Mouse (Mus musculus) liver, postnatal 0 days (tissue): ENCODE results near the gene Rbms3. TPM values are rescaled to one million over a fixed set of nuclear protein-coding genes. Genes with fewer than 3 reads are reported as not detected.
A peak's percentile ranks its signal among the peaks of the same experiment; 100 is the strongest.

Experiments
- ATAC-seq: fragments of 200-750 bp; cut with Nextera tagmentation; 2 replicates; pipeline ENCODE4 v1.8.0; 2017; ENCODE audit warnings: mild to moderate bottlenecking, moderate library complexity
- DNase-seq: peaks from one replicate; pipeline ENCODE4 v3.0.0-alpha.2; 2016
- H3K27ac ChIP-seq: fragments of 300-500 bp; sonication (generic); 2 replicates; pipeline ENCODE4 v1.5.1; 2014; ENCODE audit warnings: antibody characterized with exemption, moderate library complexity, mild to moderate bottlenecking, low read depth
- H3K27me3 ChIP-seq: fragments of 300-500 bp; sonication (generic); 2 replicates; pipeline ENCODE4 v1.6.1; 2014; ENCODE audit warnings: low read length, control low read depth, mixed read lengths; ENCODE audit not compliant: insufficient read depth
- H3K36me3 ChIP-seq: fragments of 300-500 bp; sonication (generic); replicated peaks from 2 replicates; pipeline ENCODE4 v1.6.1; 2014; ENCODE audit warnings: mild to moderate bottlenecking, control low read depth, low read length, moderate library complexity, mixed read lengths; ENCODE audit not compliant: insufficient read depth
- H3K4me1 ChIP-seq: fragments of 300-500 bp; sonication (generic); 2 replicates; pipeline ENCODE4 v1.6.1; 2014; ENCODE audit warnings: antibody characterized with exemption, mild to moderate bottlenecking, control low read depth; ENCODE audit not compliant: insufficient read depth
- H3K4me2 ChIP-seq: fragments of 300-500 bp; sonication (generic); 2 replicates; pipeline ENCODE4 v1.6.1; 2014; ENCODE audit warnings: low read depth, mild to moderate bottlenecking, low read length, moderate library complexity, mixed read lengths
- H3K4me3 ChIP-seq: fragments of 300-500 bp; sonication (generic); 2 replicates; pipeline ENCODE4 v1.5.1; 2014; ENCODE audit warnings: low read depth, low read length
- H3K9ac ChIP-seq: fragments of 300-500 bp; sonication (generic); replicated peaks from 2 replicates; pipeline ENCODE4 v1.6.1; 2014; ENCODE audit warnings: mild to moderate bottlenecking, moderate library complexity
- H3K9me3 ChIP-seq: fragments of 300-500 bp; sonication (generic); 2 replicates; pipeline ENCODE4 v1.6.1; 2016; ENCODE audit warnings: mild to moderate bottlenecking, control low read depth, low read length, mixed read lengths
- CTCF ChIP-seq: sonication (generic); IDR thresholded peaks from 2 replicates; pipeline ENCODE4 v1.5.1; 2016; ENCODE audit warnings: antibody characterized with exemption, low read depth
- EP300 ChIP-seq: IDR thresholded peaks from 2 replicates; pipeline ENCODE4 v1.6.1; 2016; ENCODE audit warnings: antibody characterized with exemption, low read depth, mild to moderate bottlenecking
- WGBS: fragments of 180-500 bp; shearing (Covaris S2); extraction: QIAGEN DNeasy Blood & Tissue Kit; methylation state at CpG from one replicate; pipeline ENCODE4 v1.1.7; 2014; ENCODE audit not compliant: insufficient replicate concordance; 5-methylcytosine and 5-hydroxymethylcytosine counted together
- polyA plus RNA-seq: library from polyadenylated mRNA; unstranded; fragments of >200 nt; fragmentation: Nextera tagmentation; extraction: Ambion mirVana; gene quantifications from 2 replicates; pipeline ENCODE4 v1.2.1, GENCODE M21; 2015

Rbms3 gene
- polyA plus RNA-seq, 1 experiment from 2014 or later: 2.8 TPM

DNA sequence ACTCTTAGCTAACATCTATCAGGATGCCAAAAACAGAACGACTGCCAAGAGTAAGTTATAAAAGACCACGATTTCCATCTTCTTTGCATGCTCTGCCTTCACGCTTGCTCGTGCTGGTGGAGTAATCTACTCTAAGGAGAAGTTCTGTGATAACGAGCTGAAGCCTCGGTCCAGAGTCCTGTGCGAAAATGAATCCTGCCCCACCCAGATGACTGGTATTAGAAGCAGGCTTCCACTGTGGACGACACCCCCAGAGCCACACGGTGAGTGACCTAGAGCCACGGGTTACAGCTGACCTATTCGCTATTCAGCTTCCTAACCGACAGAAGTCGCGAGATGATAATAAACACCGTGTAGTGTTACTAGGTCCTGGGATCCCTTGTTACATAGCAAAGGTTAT is 730.3 kb downstream of the Rbms3 start:
- DNase-seq (no peak), ATAC-seq (no peak)
- Histone ChIP-seq H3K36me3 (no peaks in the 10 kb centered on the region), H3K4me2 (no peak overlapping the region), H3K4me3 (no peak overlapping the region), H3K9me3 (no peaks in the 10 kb centered on the region), H3K27ac (no peak overlapping the region), H3K4me1 (no peaks in the 10 kb centered on the region), H3K9ac (no peak overlapping the region), H3K27me3 (no peaks in the 10 kb centered on the region)
- WGBS: 60% methylated on average over 15 of the region's 15 CpGs
- no peak for TF ChIP-seq EP300
- TF ChIP-seq CTCF: no peak

DNA sequence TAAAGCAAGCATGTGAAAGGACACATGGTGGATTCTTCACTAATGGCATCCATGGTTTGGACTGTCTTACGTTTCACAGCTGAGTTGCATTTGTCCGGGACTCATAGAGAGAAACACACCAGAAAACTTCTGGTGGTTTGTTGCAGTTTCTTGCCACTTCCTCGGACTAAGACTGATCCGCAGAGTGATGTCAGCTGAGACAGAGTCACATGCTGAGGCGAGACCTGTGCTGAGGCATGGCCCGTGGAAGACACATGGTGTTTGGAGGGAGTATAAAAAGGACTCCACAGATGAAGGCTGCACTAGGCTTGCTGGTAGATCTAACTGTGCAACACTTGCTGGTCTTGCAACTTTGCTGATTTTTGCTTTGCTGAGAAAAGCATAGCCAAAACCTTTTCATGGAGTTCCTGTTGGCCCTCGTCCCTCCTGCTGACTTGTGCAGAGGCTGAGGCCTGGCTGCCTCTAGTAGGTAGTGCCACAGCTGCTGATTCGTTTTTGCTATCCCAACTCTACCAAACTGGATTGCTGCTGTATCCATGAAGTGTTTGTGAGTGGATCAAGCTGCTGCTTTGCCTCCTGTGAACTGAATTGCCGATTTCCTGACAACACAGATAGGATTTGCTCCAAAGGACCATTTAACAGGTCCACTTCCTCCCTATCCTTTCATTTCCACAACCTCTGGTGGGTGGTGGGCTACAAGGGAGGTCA is 742.6 kb downstream of the Rbms3 start:
- ATAC-seq (no peak), DNase-seq (no peak)
- Histone ChIP-seq H3K9ac (no peak overlapping the region), H3K4me3 (no peak overlapping the region), H3K27me3 (no peaks in the 10 kb centered on the region), H3K4me2 (no peak overlapping the region), H3K9me3 (no peaks in the 10 kb centered on the region), H3K27ac (no peak overlapping the region), H3K4me1 (no peaks in the 10 kb centered on the region), H3K36me3 (no peaks in the 10 kb centered on the region)
- 78% methylated on average over 9 of the region's 9 CpGs for WGBS
- TF ChIP-seq CTCF (no peak), EP300 (no peak)

DNA sequence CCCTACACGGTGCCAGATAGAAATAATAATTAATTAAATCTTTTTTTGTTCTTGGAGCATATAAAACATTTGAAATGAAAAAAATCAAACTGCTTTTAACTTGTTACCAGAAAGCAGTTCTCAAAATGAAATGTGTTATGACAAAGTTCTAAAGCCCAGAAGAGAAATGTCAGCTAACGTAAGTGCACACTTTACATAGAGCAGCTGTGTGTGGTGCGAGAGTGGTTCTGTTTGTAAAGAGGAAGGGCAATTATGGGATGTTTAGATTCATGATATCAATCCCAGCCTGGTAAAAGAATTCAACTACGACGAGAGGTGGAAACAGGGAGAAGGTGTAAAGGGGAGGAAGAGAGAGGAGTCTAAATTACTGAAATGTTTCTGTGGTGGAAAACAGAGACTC is 744.1 kb downstream of the Rbms3 start:
- no peak overlapping the region for H3K9ac ChIP-seq
- no peak for ATAC-seq
- no peak for DNase-seq
- no peaks in the 10 kb centered on the region for H3K36me3 ChIP-seq
- H3K4me1 ChIP-seq: no peaks in the 10 kb centered on the region
- no peaks in the 10 kb centered on the region for H3K9me3 ChIP-seq
- H3K4me3 ChIP-seq: no peak overlapping the region
- 66% methylated on average over 5 of the region's 5 CpGs for WGBS
- TF ChIP-seq CTCF (no peak), EP300 (no peak)
- no peak overlapping the region for H3K27ac ChIP-seq
- H3K4me2 ChIP-seq: no peak overlapping the region
- H3K27me3 ChIP-seq: no peaks in the 10 kb centered on the region

DNA sequence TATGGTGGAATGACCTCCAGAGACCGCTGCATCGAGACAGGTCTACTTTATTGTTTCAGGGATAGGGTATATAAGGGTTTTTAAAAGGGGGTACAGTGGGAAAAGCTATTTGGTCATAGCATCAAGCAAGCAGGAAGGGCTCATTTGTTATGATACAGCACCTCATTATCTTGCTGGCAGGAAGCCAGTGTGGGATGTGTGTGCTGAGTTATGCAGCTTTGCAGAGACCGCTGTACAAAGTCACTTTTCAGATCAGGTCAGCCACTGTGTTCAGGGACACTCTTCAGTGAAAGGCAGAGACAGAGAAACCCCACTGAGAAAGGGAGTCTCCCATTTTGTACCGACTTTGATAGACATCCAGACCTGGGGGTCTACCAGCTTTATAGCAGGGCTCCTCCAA is 749.2 kb downstream of the Rbms3 start:
- H3K4me2 ChIP-seq: no peak overlapping the region
- DNase-seq: peak; percentile 25
- no peak for ATAC-seq
- H3K4me1 ChIP-seq: no peaks in the 10 kb centered on the region
- 68% methylated on average over 4 of the region's 4 CpGs for WGBS
- no peak overlapping the region for H3K9ac ChIP-seq
- no peak overlapping the region for H3K4me3 ChIP-seq
- no peaks in the 10 kb centered on the region for H3K36me3 ChIP-seq
- TF ChIP-seq EP300 (no peak), CTCF (no peak)
- no peaks in the 10 kb centered on the region for H3K27me3 ChIP-seq
- H3K27ac ChIP-seq: peak overlapping the region; percentile 16; the same call in 1 of the 2 replicates
- no peaks in the 10 kb centered on the region for H3K9me3 ChIP-seq

DNA sequence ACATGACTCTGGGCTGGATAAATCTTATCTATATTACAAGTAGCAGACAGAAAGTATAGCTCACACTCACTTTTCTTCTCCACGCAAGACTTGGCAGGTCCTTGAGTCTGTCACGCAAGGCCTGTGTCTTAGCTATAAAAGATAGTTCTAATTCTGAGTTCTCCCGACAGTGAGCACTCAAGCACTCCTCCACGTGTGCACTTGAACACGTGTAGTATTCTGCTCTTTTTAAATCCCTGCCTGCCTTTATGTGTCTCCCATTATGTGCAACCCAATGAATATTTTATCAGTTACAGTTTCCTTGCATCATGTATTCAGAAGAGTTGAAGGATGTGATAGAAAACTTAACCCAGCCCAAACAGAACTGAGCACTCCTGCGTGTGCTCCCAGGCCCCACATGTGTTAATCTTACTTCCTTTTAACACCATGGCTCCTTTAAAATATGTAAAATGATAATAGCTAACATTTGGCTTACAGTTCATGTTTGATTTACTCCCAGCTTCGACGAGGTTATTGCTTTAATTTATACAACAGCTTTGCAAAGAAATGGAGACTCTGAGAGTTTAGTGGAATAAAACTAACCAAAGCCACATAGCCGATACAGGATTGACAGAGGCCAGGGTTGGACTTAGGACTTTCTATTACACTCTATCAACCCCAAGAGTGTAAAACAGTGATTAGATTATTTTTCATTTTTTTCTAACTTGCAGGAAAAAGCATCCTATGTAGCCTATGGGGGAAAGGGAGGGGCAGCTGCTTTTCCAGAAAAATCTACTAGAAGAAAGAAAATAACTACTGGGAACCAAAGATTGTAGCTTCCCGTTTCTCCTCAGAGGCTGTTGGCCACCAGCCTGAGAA is 749.9 kb downstream of the Rbms3 start:
- H3K27ac ChIP-seq: 0 out of 2 replicates have a peak overlapping the region, but pooled peaks have one; percentile 16
- H3K27me3 ChIP-seq: no peaks in the 10 kb centered on the region
- H3K36me3 ChIP-seq: no peaks in the 10 kb centered on the region
- no peaks in the 10 kb centered on the region for H3K9me3 ChIP-seq
- no peaks in the 10 kb centered on the region for H3K4me1 ChIP-seq
- WGBS: 72% methylated on average over 10 of the region's 10 CpGs
- H3K4me2 ChIP-seq: no peak overlapping the region
- ATAC-seq: no peak
- H3K4me3 ChIP-seq: no peak overlapping the region
- no peak overlapping the region for H3K9ac ChIP-seq
- TF ChIP-seq EP300: no peak
- TF ChIP-seq CTCF: no peak
- DNase-seq: no peak

DNA sequence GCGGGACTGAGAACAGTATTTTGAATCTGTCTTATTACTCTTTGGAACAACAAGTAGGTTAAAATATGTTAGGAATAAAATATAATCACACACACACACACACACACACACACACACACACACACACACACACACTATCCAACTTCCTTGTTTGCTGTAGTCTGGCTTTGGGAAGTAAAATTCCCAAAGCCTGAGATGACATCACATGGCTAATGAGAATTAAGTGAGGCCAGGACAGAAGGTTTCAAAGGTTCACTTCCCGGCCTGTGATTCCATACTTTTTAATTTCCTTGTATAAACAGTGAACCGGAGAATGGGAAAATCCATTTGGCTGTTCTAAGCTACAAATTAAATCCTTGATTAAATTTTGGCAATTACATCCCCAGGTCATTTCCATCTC is 752.9 kb downstream of the Rbms3 start:
- no peaks in the 10 kb centered on the region for H3K27me3 ChIP-seq
- no peak overlapping the region for H3K4me2 ChIP-seq
- no peak for ATAC-seq
- WGBS: 81% methylated on average over 3 of the region's 3 CpGs
- H3K9ac ChIP-seq: no peak overlapping the region
- no peak for DNase-seq
- H3K27ac ChIP-seq: no peak overlapping the region
- peaks cover 8% of the 10 kb centered on the region; the same call in 1 of the 2 replicates for H3K4me1 ChIP-seq
- no peaks in the 10 kb centered on the region for H3K36me3 ChIP-seq
- no peak overlapping the region for H3K4me3 ChIP-seq
- no peaks in the 10 kb centered on the region for H3K9me3 ChIP-seq
- TF ChIP-seq CTCF: no peak
- TF ChIP-seq EP300: no peak
